Mouse (Mus musculus) bone marrow macrophage, adult 2 months (primary cell): ENCODE results near the gene Gstm1.

Source experiments
- CTCF ChIP-seq: IDR thresholded peaks from 2 replicates; pipeline ENCODE4 v1.5.1; 2012; ENCODE audit warnings: low read depth, mild to moderate bottlenecking, low read length, moderate library complexity
- POLR2A ChIP-seq: IDR thresholded peaks from 2 replicates; pipeline ENCODE4 v1.6.1; 2012; ENCODE audit warnings: mild to moderate bottlenecking, low read depth, low read length, borderline replicate concordance

DNA sequence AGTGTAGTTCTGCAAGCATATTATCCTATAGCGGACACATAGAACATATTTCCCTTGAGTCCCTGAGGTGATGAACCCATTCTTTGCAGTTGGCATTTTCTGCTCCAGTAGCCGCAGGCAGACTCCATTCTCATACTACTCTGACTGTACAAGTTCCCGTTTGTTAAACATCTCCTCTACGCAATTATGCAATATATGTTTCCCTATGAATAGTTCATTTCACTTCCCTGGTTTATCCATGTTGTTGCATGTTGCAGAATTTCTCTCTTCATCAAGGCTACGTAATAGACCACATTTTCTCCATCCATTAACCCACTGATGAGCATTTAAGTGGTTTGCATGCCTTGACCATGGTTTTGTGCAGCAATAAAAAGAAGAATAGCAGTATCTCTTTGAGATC lies 32.7 kb upstream of the Gstm1 start:
- no peak for TF ChIP-seq CTCF
- TF ChIP-seq POLR2A, result no peak
